Mouse (Mus musculus) MEL (cell line): ENCODE data around the gene Epo. TPM values are rescaled to one million over a fixed set of nuclear protein-coding genes. Genes with fewer than 3 reads are reported as not detected.

Experiments
- DNase-seq: peaks from one replicate; pipeline ENCODE4 v3.0.0; 2011; ENCODE audit warnings: low read depth, low spot score
- H3K27ac ChIP-seq: 2 replicates; pipeline ENCODE4 v1.5.1; 2012; ENCODE audit warnings: low read depth, mild to moderate bottlenecking, control low read depth, low read length, moderate library complexity; ENCODE audit not compliant: control insufficient read depth
- H3K27me3 ChIP-seq, 2 experiments: fragments of 150-350 bp in 1 of 2; sonication (generic) in 1 of 2; 2 replicates each; pipeline ENCODE4 v1.6.1; 2012; ENCODE audit warnings: low read length in 2 of 2, mild to moderate bottlenecking in 2 of 2, improper control_type of control experiment in 1 of 2, moderate library complexity in 1 of 2; ENCODE audit not compliant: insufficient read depth in 2 of 2, control insufficient read depth in 1 of 2
- H3K36me3 ChIP-seq, 2 experiments: 2 replicates each; pipeline ENCODE4 v1.6.1; 2012 to 2014; ENCODE audit warnings: low read length in 2 of 2, improper control_type of control experiment in 1 of 2, inconsistent platforms in 1 of 2, mild to moderate bottlenecking in 1 of 2; ENCODE audit not compliant: insufficient read depth in 2 of 2, control insufficient read depth in 1 of 2
- H3K4me1 ChIP-seq, 2 experiments: fragments of 150-350 bp in 1 of 2; sonication (generic) in 1 of 2; 2 replicates each; pipeline ENCODE4 v1.6.1; 2012; ENCODE audit warnings: low read length in 2 of 2, improper control_type of control experiment in 1 of 2, mild to moderate bottlenecking in 1 of 2; ENCODE audit not compliant: insufficient read depth in 2 of 2, control insufficient read depth in 1 of 2
- H3K4me3 ChIP-seq, 2 experiments: fragments of 150-350 bp in 1 of 2; sonication (generic) in 1 of 2; 2 replicates each; pipeline ENCODE4 v1.5.1; 2012; ENCODE audit warnings: low read depth in 2 of 2, low read length in 2 of 2, mild to moderate bottlenecking in 2 of 2, moderate library complexity in 2 of 2, control low read depth in 1 of 2, improper control_type of control experiment in 1 of 2; ENCODE audit not compliant: control insufficient read depth in 1 of 2, insufficient read depth in 1 of 2
- H3K79me2 ChIP-seq: 2 replicates; pipeline ENCODE4 v1.6.1; 2012; ENCODE audit warnings: mild to moderate bottlenecking, low read length, moderate library complexity; ENCODE audit not compliant: control insufficient read depth, poor library complexity, insufficient read depth
- H3K9ac ChIP-seq: 2 replicates; pipeline ENCODE4 v1.6.1; 2012; ENCODE audit warnings: low read depth, mild to moderate bottlenecking, control low read depth, low read length, moderate library complexity; ENCODE audit not compliant: control insufficient read depth, poor library complexity, severe bottlenecking
- H3K9me3 ChIP-seq: fragments of 150-350 bp; sonication (generic); replicated peaks from 2 replicates; pipeline ENCODE4 v1.6.1; 2012; ENCODE audit warnings: mild to moderate bottlenecking, low read length, improper control_type of control experiment, moderate library complexity; ENCODE audit not compliant: insufficient read depth
- BHLHE40 ChIP-seq: IDR thresholded peaks from 2 replicates; pipeline ENCODE4 v1.6.1; 2012; ENCODE audit warnings: low read depth, mild to moderate bottlenecking, inconsistent platforms, low read length, improper control_type of control experiment, borderline replicate concordance
- CTCF ChIP-seq, 3 experiments: IDR thresholded peaks in 2 of 3; conservative IDR thresholded peaks in 1 of 3; 2 replicates each; pipeline ENCODE4 v1.5.1; 2011 to 2012; ENCODE audit warnings: low read length in 3 of 3, low read depth in 2 of 3, mild to moderate bottlenecking in 2 of 3, improper control_type of control experiment in 1 of 3, inconsistent platforms in 1 of 3, mixed read lengths in 1 of 3, moderate library complexity in 1 of 3; ENCODE audit not compliant: control insufficient read depth in 1 of 3, insufficient read depth in 1 of 3, poor library complexity in 1 of 3, severe bottlenecking in 1 of 3
- ELF1 ChIP-seq: IDR thresholded peaks from 2 replicates; pipeline ENCODE4 v1.6.1; 2014; ENCODE audit warnings: low read depth, mild to moderate bottlenecking, inconsistent platforms, low read length, improper control_type of control experiment, moderate library complexity
- MYB ChIP-seq: IDR thresholded peaks from 2 replicates; pipeline ENCODE4 v1.6.1; 2011; ENCODE audit warnings: mild to moderate bottlenecking, low read depth, low read length, improper control_type of control experiment
- POLR2A ChIP-seq, 2 experiments: IDR thresholded peaks; 2 replicates each; pipeline ENCODE4 v1.6.1; 2011 to 2012; ENCODE audit warnings: low read length in 2 of 2, mild to moderate bottlenecking in 2 of 2, control low read depth in 1 of 2, improper control_type of control experiment in 1 of 2, low read depth in 1 of 2, moderate library complexity in 1 of 2; ENCODE audit not compliant: control insufficient read depth in 1 of 2, insufficient read depth in 1 of 2, poor library complexity in 1 of 2
- POLR2AphosphoS2 ChIP-seq: IDR thresholded peaks from 2 replicates; pipeline ENCODE4 v1.6.1; 2011; ENCODE audit warnings: low read length, improper control_type of control experiment
- RAD21 ChIP-seq: IDR thresholded peaks from 2 replicates; pipeline ENCODE4 v1.6.1; 2011; ENCODE audit warnings: mild to moderate bottlenecking, low read depth, low read length, improper control_type of control experiment
- SIN3A ChIP-seq: IDR thresholded peaks from 2 replicates; pipeline ENCODE4 v1.6.1; 2012; ENCODE audit warnings: low read length, improper control_type of control experiment, inconsistent platforms
- SMC3 ChIP-seq: IDR thresholded peaks from 2 replicates; pipeline ENCODE4 v1.6.1; 2011; ENCODE audit warnings: low read depth, low read length, improper control_type of control experiment
- USF1 ChIP-seq: IDR thresholded peaks from 2 replicates; pipeline ENCODE4 v1.6.1; 2014; ENCODE audit warnings: low read depth, mild to moderate bottlenecking, inconsistent platforms, low read length, improper control_type of control experiment, moderate library complexity
- ZKSCAN1 ChIP-seq: IDR thresholded peaks from 2 replicates; pipeline ENCODE4 v1.6.1; 2012; ENCODE audit warnings: low read depth, mild to moderate bottlenecking, inconsistent platforms, low read length, improper control_type of control experiment, moderate library complexity
- polyA plus RNA-seq, 2 experiments: library from polyadenylated mRNA; stranded (reverse) in 1 of 2; unstranded in 1 of 2; fragments of >175 nt in 1 of 2; fragments of >200 nt in 1 of 2; gene quantifications; 2 replicates each; pipeline versions ENCODE4 v1.2.1 to v1.2.4; 2012; ENCODE audit warnings: low replicate concordance in 2 of 2, low read depth in 1 of 2; ENCODE audit not compliant: insufficient read length in 2 of 2, insufficient read depth in 1 of 2, missing spikeins in 1 of 2
- total RNA-seq: library from RNA; depleted of rRNA; stranded (reverse); fragments of 300-350 nt; gene quantifications from 2 replicates; pipeline ENCODE4 v1.2.3, GENCODE M21; 2012

Epo gene
- total and polyA plus RNA-seq, 3 experiments = not detected

GRCm38 (mm10) chr5:137551119-137551518, 18.1 kb upstream of the Epo start:
- peaks cover 1 to 4% of the 10 kb centered on the region in 2 experiments for H3K27me3 ChIP-seq

GRCm38 (mm10) chr5:137549840-137550239, 16.8 kb upstream of the Epo start:
- H3K36me3 ChIP-seq = no peaks in the 10 kb centered on the region
- H3K79me2 ChIP-seq = no peaks in the 10 kb centered on the region
- DNase-seq = no peak
- 0 out of 4 replicates have a peak, but pooled peaks cover 0 to 4% of the 10 kb centered on the region in 2 experiments for H3K4me1 ChIP-seq
- no peak overlapping the region for H3K4me3 ChIP-seq
- no peaks in the 10 kb centered on the region for H3K9me3 ChIP-seq
- TF ChIP-seq SIN3A = no peak
- H3K9ac ChIP-seq = no peak overlapping the region
- peaks cover 0 to 1% of the 10 kb centered on the region in 2 experiments; a peak in 2 of 4 replicates for H3K27me3 ChIP-seq
- no peak overlapping the region for H3K27ac ChIP-seq

More at GRCm38 (mm10) chr5:137551119-137551518, 18.1 kb upstream of the Epo start:
- Histone ChIP-seq H3K9ac (no peak overlapping the region), H3K4me1 (0 out of 4 replicates have a peak, but pooled peaks cover 0 to 4% of the 10 kb centered on the region in 2 experiments), H3K36me3 (no peaks in the 10 kb centered on the region), H3K9me3 (no peaks in the 10 kb centered on the region), H3K4me3 (no peak overlapping the region), H3K79me2 (no peaks in the 10 kb centered on the region), H3K27ac (no peak overlapping the region)
- TF ChIP-seq RAD21 = peak; percentile 25
- TF ChIP-seq MYB = no peak
- peak; percentile 25 to 57 (median 54); a peak in 5 of 6 replicates for TF ChIP-seq CTCF (IDR thresholded peaks at IDR 0.05 in 2 of 3, conservative IDR thresholded peaks at IDR 0.05 in 1 of 3; ENCODE audit: control insufficient read depth in 1 of 3, insufficient read depth in 1 of 3, low read depth in 2 of 3, low read length in 3 of 3, poor library complexity in 1 of 3, severe bottlenecking in 1 of 3)
- peak; percentile 55 for DNase-seq

GRCm38 (mm10) chr5:137545596-137545995, 12.6 kb upstream of the Epo start:
- Histone ChIP-seq H3K4me1 (no peaks in the 10 kb centered on the region), H3K27ac (no peak overlapping the region), H3K9ac (no peak overlapping the region), H3K79me2 (no peaks in the 10 kb centered on the region), H3K9me3 (no peaks in the 10 kb centered on the region), H3K4me3 (no peak overlapping the region), H3K36me3 (no peaks in the 10 kb centered on the region), H3K27me3 (no peaks in the 10 kb centered on the region; a peak in 1 of 4 replicates)
- DNase-seq = no peak
- TF ChIP-seq SIN3A = no peak
- no peak for TF ChIP-seq SMC3

- no peak for DNase-seq
- TF ChIP-seq USF1 (no peak), POLR2A (IDR thresholded peaks at IDR 0.05; ENCODE audit: control insufficient read depth in 1 of 2, insufficient read depth in 1 of 2, low read depth in 1 of 2, low read length in 2 of 2, poor library complexity in 1 of 2) (no peak), ELF1 (no peak), BHLHE40 (no peak), CTCF (IDR thresholded peaks at IDR 0.05 in 2 of 3, conservative IDR thresholded peaks at IDR 0.05 in 1 of 3; ENCODE audit: control insufficient read depth in 1 of 3, insufficient read depth in 1 of 3, low read depth in 2 of 3, low read length in 3 of 3, poor library complexity in 1 of 3, severe bottlenecking in 1 of 3) (no peak), POLR2AphosphoS2 (no peak), ZKSCAN1 (no peak)
- TF ChIP-seq, all 39 proteins: peak for 0
- Histone ChIP-seq H3K4me3 (no peak overlapping the region), H3K9me3 (no peaks in the 10 kb centered on the region), H3K79me2 (no peaks in the 10 kb centered on the region), H3K4me1 (no peaks in the 10 kb centered on the region), H3K27ac (no peak overlapping the region), H3K27me3 (no peaks in the 10 kb centered on the region; a peak in 1 of 4 replicates), H3K36me3 (no peaks in the 10 kb centered on the region), H3K9ac (no peak overlapping the region)
These were observed 11.9 kb upstream of the Epo start for GRCm38 (mm10) chr5:137544926-137545325.
